Mouse (Mus musculus) T-helper 1 cell (primary cell): Measurements from ENCODE around the gene Krtap9-3.

Source experiments
- in situ Hi-C: fragments of 300-600 bp; cut with MboI, MseI; formaldehyde crosslinking; loops from one replicate; pipeline ENCODE4 v1.15.1; 2025; ENCODE audit warnings: high pct_unique_total_duplicates

Krtap9-3 gene

GRCm38 (mm10) chr11:99566530-99566929 lies 31.4 kb downstream of the Krtap9-3 start, which contains the start of gene Krtap3-1:
Krtap3-1 (minus strand) TSS chr11:99566630.
- in situ Hi-C loops: no loop called here

- in situ Hi-C loops: no loop called here
Measured at GRCm38 (mm10) chr11:99562580-99562979, 35.3 kb downstream of the Krtap9-3 start.

GRCm38 (mm10) chr11:99559366-99559765 lies 38.5 kb downstream of the Krtap9-3 start, which contains the start of gene Gm11939:
Gm11939 (minus strand) TSS chr11:99559466.
- in situ Hi-C loops: no loop called here

GRCm38 (mm10) chr11:99557976-99558745 lies 39.7 kb downstream of the Krtap9-3 start:
- in situ Hi-C loops: no loop called here

GRCm38 (mm10) chr11:99556753-99557152 lies 41.2 kb downstream of the Krtap9-3 start, which contains the start of gene Krtap3-2:
Krtap3-2 (minus strand) TSS chr11:99556853.
- in situ Hi-C loops: no loop called here

- in situ Hi-C loops: no loop called here
Measured at GRCm38 (mm10) chr11:99556195-99556594, 41.7 kb downstream of the Krtap9-3 start.

- in situ Hi-C loops: no loop called here
Measured at GRCm38 (mm10) chr11:99550765-99551164, 47.1 kb downstream of the Krtap9-3 start, which contains the start of gene Krtap3-3. Krtap3-3 (minus strand) TSS chr11:99550865.

GRCm38 (mm10) chr11:99547892-99548291 lies 50.0 kb downstream of the Krtap9-3 start:
- in situ Hi-C loops: no loop called here
